8 mouse cellular contexts compared by ENCODE assay signal in the genomic region with DNA sequence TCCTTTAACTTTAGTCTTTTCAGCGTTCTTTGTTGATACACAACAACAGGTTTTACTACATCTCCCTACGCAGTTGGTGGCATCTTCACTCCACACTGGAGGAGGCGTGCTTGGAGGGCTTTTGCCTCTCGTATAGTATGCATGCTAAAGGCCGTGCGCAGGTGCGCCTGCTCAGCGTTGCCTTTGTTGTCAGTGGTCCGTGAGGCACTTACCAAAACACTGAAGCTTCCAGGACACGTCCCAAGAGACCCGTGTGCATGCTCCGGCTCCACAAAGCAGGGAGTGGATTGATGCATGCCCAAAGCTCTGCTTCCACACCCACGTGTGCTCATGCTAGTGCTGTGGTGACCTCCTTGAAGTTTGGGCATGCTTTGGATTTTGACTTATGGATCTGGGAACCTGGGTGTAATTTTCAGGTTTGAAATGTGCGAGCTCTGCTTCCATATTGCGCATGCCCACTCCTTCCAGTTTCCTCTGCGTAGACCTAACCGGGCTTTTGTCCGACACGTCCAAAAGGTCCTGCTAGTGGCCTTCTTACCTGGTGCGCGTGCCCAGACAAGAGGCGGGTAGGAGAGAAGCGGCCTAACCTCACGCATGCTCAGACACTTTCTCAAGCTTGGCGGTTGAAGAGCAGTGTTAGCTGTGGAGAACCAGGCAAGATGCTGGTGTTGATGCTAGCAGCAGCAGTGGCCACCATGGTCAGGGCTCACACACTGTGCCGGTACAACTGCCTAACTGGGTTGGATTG. TPM values are rescaled to one million over a fixed set of nuclear protein-coding genes. Genes with fewer than 3 reads are reported as not detected.
A peak's percentile ranks its signal among the peaks of the same experiment; 100 is the strongest.
DNase-seq lines count a peak whose midpoint lies in the region; ATAC-seq and TF ChIP-seq lines count a peak whose summit lies in the region.

A gene (plus strand): TSS at position 614 of the 748 bp plus-strand sequence.

- TF ChIP-seq POLR2A in olfactory bulb, adult 2 months (IDR thresholded peaks at IDR 0.05; ENCODE audit: insufficient read depth, low read depth, low read length) = no peak

- H3K9me3 ChIP-seq in hindbrain, embryonic 16.5 days (ENCODE audit: control insufficient read depth, low read length) = no peaks in the 10 kb centered on the region
- no peaks in the 10 kb centered on the region for H3K9me3 ChIP-seq in liver, embryonic 13.5 days (replicated peaks)

- DNase-seq in lung, adult 18-20 months = peak; percentile 49 to 60
- DNase-seq in lung, postnatal 14 days = no peak
- peak; percentile 41 to 62 for DNase-seq in cerebellum, postnatal 25 days
- DNase-seq in liver, embryonic 13.5 days = no peak
- DNase-seq in gastrocnemius, postnatal 4 days (ENCODE audit: low spot score in 2 of 2) = no peak
- no peak for DNase-seq in thymus, postnatal 25 days

- WGBS in hindbrain, embryonic 16.5 days = 11% methylated on average over 26 of the region's 26 CpGs
- WGBS in liver, embryonic 13.5 days (ENCODE audit: insufficient replicate concordance) = 12% methylated on average over 26 of the region's 26 CpGs
- WGBS in olfactory bulb, adult 2 months = 10% methylated on average over 26 of the region's 26 CpGs

- peak within 1 kb of the TSS; percentile 77 for H3K27ac ChIP-seq in hindbrain, embryonic 16.5 days (ENCODE audit: low read depth, low read length)
- peak within 1 kb of the TSS; percentile 58 for H3K27ac ChIP-seq in liver, embryonic 13.5 days
- no peak within 1 kb of the TSS for H3K27ac ChIP-seq in olfactory bulb, adult 2 months (ENCODE audit: insufficient read depth, low read depth, low read length)

- H3K36me3 ChIP-seq in hindbrain, embryonic 16.5 days (ENCODE audit: control insufficient read depth, insufficient read depth, low read length) = peaks cover 3% of the 10 kb centered on the region; the same call in 1 of the 2 replicates
- H3K36me3 ChIP-seq in liver, embryonic 13.5 days = peaks cover 23% of the 10 kb centered on the region

- peak within 1 kb of the TSS; percentile 89 for H3K9ac ChIP-seq in hindbrain, embryonic 16.5 days (ENCODE audit: low read depth, low read length)
- peak within 1 kb of the TSS; percentile 58 for H3K9ac ChIP-seq in liver, embryonic 13.5 days

- peaks cover 15% of the 10 kb centered on the region for H3K4me1 ChIP-seq in hindbrain, embryonic 16.5 days (ENCODE audit: control insufficient read depth, insufficient read depth, low read depth, low read length)
- peaks cover 33% of the 10 kb centered on the region for H3K4me1 ChIP-seq in liver, embryonic 13.5 days (replicated peaks)
- H3K4me1 ChIP-seq in olfactory bulb, adult 2 months (ENCODE audit: control insufficient read depth, insufficient read depth, low read length) = peaks cover 12% of the 10 kb centered on the region

- peak within 1 kb of the TSS; percentile 78 for H3K4me2 ChIP-seq in hindbrain, embryonic 16.5 days (ENCODE audit: low read length)
- peak within 1 kb of the TSS; percentile 94 for H3K4me2 ChIP-seq in liver, embryonic 13.5 days

- H3K27me3 ChIP-seq in hindbrain, embryonic 16.5 days (replicated peaks; ENCODE audit: control insufficient read depth, insufficient read depth, low read length) = no peaks in the 10 kb centered on the region
- H3K27me3 ChIP-seq in liver, embryonic 13.5 days = peaks cover 6% of the 10 kb centered on the region; the same call in 1 of the 2 replicates

- ATAC-seq in hindbrain, embryonic 16.5 days = peak; percentile 66
- ATAC-seq in liver, embryonic 13.5 days (ENCODE audit: low read depth) = peak; percentile 13; the same call in 1 of the 2 replicates

- no peak for TF ChIP-seq CTCF in olfactory bulb, adult 2 months (IDR thresholded peaks at IDR 0.05; ENCODE audit: insufficient read depth, low read depth, low read length)

- H3K4me3 ChIP-seq in hindbrain, embryonic 16.5 days (ENCODE audit: low read length) = peak within 1 kb of the TSS; percentile 89
- peak within 1 kb of the TSS; percentile 97 for H3K4me3 ChIP-seq in liver, embryonic 13.5 days (replicated peaks)
- H3K4me3 ChIP-seq in olfactory bulb, adult 2 months (ENCODE audit: insufficient read depth, low read depth, low read length) = peak within 1 kb of the TSS; percentile 77

RNA-seq across cellular contexts. Expression of the gene that starts here (rescaled TPM):
- 1.6 and 1.7 TPM in 2 replicates for polyA plus RNA-seq in hindbrain, embryonic 16.5 days (2015; fragmentation: Nextera tagmentation; extraction: Ambion mirVana)
- 0.37 and 0.64 TPM in 2 replicates for polyA plus RNA-seq in liver, embryonic 13.5 days (2015; fragmentation: Nextera tagmentation; extraction: Ambion mirVana)
- polyA plus RNA-seq in olfactory bulb, adult 2 months (2012; ENCODE audit: insufficient read depth, insufficient read length, low replicate concordance, missing spikeins) = not detected in 2 replicates
- not detected for total RNA-seq in gastrocnemius, postnatal 4 days (2021)

Comparison
In these comparisons a context has a peak if more than half of its experiments do, and no peak if none do; other contexts are left out.
1. DNase-seq: peak in lung, adult 18-20 months (2 of 2) and cerebellum, postnatal 25 days (2 of 2); none in lung, postnatal 14 days (single experiment), liver, embryonic 13.5 days (single experiment), gastrocnemius, postnatal 4 days (0 of 2) and thymus, postnatal 25 days (single experiment).
2. Peak in ATAC-seq, H3K4me3 ChIP-seq, H3K27ac ChIP-seq, H3K9ac ChIP-seq and H3K4me2 ChIP-seq in liver, embryonic 13.5 days; RNA of the gene not detected or under 1 TPM.
3. Peak in every context shown above with its lines, with median percentiles within 50 percentile points of each other: H3K4me3 ChIP-seq.